Mouse (Mus musculus): ENCODE measurements around the gene Foxn3.

GRCm38 (mm10) chr12:99229973-99230782 lies 333.2 kb downstream of the Foxn3 start:
- TF ChIP-seq POLR2A (IDR thresholded peaks at IDR 0.05; ENCODE audit: borderline replicate concordance, extremely low read depth, insufficient read depth, insufficient read length, poor library complexity, severe bottlenecking) (no peak), CTCF (IDR thresholded peaks at IDR 0.05; ENCODE audit: borderline replicate concordance, extremely low read depth, insufficient read depth, insufficient read length) (no peak)
